Mouse (Mus musculus) skeletal muscle tissue, adult 2 months (tissue): ENCODE results near the gene Limd1.
A peak's percentile ranks its signal among the peaks of the same experiment; 100 is the strongest.
"Not testable (repeated sequence)": the region's sequence is repeated elsewhere in the genome, so short reads cannot be mapped to it uniquely, and the experiment has no call there.

Experiments used
- DNase-seq: peaks from one replicate; pipeline ENCODE4 v3.0.0-alpha.2; 2012; ENCODE audit warnings: low read depth, low spot score

The Limd1 gene

DNA sequence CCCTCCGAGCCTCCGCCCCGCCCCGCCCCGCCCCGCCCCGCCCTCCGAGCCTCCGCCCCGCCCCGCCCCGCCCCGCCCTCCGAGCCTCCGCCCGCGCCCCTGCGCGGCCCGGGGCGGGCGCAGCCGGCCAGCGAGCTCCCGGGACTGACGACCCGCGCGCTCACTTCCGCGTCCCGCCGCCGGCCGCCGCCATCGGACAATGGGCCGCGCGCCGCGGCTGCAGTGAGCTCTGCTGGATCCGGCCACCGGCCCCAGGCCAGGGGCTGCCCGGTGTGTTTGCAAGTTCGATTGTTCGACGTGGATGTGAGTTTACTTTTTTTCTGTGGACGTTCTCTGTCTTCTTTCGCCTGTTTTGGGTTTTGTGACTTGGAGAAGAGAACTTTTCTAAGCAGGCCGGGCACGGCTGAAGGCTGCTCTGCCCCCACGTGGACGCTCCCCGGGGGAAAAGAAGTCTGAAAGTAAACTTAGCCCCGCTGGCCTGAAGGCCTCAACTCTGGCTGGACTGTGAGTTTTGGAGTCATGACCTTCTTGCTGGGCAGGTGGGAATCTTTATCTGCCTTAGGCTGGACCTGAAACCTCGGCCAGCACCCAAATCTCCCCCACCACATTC is at the start of gene Limd1:
Limd1 (plus strand) TSS at position 121 of the 610 bp plus-strand sequence.
- DNase-seq, result peak; percentile 54

DNA sequence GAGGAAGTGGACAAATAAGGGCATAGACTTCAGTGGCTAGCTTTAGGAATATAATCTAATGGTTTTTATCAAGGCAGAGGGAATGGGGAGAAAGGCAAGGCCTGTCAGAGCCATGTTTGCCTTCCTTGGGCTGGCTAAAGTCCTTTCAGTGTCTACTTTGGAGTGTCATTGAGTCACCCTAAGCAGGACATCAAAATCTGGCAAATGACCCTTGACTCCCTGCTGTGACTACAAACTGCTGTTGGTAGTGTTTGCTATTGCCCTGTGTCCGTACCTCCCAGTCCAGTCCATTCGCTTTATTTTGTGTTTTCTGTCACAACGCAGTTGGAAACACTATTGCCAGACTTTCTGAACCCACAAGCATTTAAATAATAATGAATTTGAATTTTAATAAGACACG is 48.6 kb upstream of the Limd1 start:
- DNase-seq, result no peak

GRCm38 (mm10) chr9:123430973-123431372 is 47.5 kb upstream of the Limd1 start:
- no peak for DNase-seq

DNA sequence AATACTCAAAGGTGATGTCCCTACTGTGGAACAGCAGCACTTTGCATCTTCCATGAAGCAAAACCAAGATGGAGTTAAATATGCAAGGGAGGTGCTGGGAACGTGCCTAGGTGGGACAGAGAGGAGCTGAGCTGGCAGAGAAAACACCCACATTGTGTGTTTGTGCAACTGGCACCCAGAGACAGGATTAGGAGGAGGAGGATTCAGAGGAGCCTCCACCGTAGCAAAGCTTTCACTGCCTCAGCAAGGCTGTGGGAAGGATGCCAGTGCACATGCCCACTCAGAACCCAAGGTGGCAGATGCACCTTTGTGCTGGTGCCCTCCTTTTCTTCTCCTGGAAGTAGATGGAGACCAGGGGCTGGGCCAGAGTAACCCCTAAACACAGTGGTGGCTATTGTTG is 40.3 kb upstream of the Limd1 start:
- no peak for DNase-seq

GRCm38 (mm10) chr9:123440230-123441058 is 38.1 kb upstream of the Limd1 start:
- DNase-seq, result no peak

DNA sequence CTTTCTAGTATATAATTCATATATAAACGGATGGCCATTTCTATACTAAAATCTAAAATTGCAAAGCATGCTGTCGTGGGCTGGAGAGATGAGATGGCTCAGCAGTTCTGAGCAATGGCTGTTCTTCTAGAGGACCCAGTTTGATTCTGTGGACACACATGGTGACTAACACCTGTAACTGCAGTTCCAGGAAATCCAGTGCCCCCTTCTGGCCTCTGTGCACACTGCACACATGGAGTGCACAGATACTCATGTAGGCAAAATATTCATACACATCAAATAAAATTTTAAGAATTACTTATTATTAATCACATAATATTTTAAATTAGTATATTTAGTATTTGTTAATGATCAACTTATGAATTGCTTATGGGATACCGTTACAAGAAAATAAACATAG is 31.4 kb upstream of the Limd1 start:
- not testable (repeated sequence) for DNase-seq

DNA sequence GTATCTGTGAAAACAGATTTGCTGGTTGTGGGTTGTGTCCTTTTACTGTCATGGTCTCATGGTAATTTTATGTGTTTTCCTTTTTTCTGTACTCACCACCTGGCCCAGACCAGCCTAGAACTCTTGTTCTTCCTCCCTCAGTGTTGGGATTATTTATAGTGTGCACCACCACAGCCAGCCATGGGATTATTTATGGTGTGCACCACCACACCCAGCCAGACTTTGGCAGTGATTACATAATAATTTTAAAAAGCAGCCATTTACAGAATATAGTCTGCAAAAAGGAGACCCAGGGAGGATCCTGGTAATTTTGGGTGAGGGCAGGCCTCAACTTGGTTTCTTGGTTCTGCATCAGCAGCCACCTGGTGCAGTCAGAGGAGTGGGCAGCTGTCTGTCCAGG is 29.9 kb upstream of the Limd1 start:
- DNase-seq, result no peak

DNA sequence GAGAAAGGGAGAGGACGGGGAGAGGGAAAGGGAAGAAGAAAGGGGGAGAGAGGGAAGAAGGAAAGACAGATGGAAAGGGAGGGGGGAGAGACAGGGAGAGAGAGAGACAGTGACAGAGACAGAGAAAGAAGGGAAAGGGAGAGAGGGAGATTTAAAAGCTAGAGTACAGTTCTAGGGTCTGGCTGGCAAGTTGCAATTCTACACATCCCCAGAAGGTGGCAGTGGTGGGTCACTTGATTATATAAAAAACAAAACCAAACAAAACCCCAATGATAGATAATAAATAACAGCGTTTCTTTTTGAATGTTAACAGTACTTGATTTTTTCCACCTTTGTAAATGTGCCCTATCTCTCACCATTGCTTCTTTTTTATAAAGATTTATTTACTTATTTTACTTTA is 28.3 kb upstream of the Limd1 start:
- DNase-seq, result peak; percentile 30

DNA sequence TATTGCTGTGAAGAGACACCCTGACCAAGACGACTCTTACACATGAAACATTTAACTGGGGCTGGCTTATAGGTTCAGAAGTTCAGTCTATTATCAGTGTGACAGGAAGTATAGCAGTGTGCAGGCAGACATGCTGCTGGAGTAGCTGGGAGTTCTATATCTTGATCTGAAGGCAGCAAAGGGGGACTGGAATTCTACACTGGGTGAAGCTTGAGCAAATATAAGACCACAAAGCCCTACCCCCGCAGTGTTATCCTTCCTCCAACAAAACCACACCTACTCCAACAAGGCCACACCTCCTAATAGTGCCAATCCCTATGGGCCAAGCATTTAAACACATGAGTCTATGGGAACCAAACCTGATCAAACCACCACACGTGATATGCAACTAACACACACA is 26.7 kb upstream of the Limd1 start:
- no peak for DNase-seq

DNA sequence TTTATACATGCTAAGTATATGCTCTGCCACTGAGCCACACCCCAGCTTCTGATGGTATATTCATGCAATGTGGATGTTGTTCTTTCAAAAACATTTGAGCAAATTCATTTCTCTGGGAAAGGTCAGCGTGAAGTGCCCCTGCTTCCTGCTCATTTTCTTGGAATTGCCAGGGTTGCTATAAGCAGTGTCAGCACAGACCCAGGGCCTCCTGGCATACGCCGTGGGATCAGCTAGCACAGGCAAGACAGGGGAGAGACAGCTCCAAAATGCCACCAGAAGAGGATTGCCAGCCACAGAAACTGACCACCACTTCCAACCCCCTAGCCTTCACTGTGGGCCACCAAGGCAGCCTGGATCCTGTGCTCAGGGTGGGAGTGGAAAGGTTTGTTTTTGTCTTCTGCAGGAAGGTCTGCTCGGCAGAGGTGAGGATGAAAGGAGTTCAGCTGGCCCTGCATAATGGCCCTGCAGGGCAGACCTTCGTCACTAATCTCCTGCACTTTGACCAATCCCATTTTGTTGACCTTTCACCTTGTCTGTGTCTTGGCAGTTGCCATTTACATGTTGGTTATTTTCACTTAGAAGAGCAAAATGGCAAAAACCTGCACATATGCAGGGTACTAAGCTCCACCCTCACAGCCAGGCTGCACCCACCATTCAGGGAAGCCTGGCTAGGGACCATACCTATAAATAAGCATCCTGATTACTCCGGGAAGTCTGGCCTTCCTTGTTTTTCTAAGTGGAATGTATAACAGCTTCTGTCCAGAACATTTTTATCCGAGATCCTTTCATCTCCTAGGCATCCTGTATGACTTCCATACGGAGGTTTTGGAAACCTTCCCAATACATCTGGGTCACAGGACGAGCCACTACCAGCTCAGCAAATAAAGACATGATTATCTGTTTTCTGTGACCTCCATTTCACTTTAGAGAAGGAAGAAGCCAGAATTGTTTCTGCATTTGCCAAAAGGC is 21.6 kb upstream of the Limd1 start:
- no peak for DNase-seq

- DNase-seq, result no peak
Measured at GRCm38 (mm10) chr9:123457603-123458002, 20.9 kb upstream of the Limd1 start.

GRCm38 (mm10) chr9:123467141-123467620 is 11.3 kb upstream of the Limd1 start:
- DNase-seq, result no peak

DNA sequence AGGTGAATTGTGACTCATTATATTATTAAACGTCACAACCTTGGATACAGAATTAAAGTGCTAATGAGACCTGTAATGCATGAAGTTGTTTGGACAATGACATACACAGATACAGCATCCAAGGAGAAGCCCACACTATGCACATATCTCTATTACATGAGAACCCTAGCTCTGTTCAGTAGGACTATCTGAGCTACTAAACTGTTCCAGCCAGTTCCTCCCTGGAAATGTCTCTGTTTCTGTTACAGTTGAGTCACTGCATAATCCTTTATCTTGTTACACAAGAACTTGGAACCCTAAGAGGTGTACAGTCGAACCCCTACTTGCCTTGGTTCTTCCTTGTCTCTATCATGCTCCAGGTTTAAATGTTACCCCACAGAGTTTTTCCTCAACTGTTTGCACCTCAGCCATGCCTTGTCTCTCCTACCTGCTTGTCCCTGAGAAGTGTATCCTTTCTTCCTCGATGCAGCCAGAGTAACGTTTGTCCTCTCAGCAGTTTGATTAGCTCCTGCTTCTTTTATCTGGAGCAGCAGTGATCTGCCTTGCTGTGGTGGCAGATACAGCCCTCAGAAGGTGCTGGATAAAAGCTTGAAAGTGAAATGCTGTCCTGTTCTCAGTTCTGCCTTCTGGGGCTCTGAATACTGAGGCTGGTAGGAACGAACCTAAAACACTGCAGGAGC is 10.0 kb upstream of the Limd1 start:
- DNase-seq, result no peak

DNA sequence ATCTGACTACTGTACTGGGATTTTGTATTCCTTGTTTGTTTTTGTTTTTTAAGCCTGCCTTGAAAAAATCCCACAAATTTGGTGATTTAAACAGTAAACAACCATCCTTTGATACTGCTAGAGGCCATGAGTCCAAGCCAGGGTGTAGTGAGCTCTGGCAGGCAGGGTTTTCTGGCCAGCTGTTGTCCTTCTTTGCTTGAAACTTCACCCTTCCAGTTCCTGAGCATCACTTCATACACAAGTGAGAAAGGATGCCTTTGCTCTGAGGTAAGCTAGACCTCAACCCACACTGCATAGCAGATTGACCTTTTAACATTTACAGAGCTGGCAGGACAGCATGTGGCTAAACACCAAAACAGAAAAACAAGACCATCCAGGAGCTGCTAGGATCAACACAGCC is 9.4 kb upstream of the Limd1 start:
- no peak for DNase-seq

GRCm38 (mm10) chr9:123473377-123473776 is 5.1 kb upstream of the Limd1 start:
- DNase-seq, result no peak

DNA sequence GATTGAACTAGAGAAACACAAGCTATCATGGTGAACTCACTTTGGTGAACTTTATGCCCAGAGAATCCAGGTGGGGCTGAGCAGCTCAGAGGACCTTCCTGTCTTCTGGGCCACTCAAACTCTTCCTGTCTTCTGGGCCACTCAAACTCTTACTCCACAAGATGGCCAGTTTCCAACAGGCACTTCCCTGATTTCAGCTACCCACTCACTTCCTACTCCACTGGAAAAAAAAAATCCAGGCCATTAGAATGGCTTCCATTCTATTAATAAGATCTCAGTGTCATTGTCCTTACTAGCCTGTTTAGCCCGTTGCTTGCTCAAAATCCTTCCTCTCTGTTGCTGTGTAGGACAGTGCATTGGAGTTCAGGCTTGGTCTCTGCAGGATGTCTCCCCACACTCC is 2.9 kb upstream of the Limd1 start:
- no peak for DNase-seq

DNA sequence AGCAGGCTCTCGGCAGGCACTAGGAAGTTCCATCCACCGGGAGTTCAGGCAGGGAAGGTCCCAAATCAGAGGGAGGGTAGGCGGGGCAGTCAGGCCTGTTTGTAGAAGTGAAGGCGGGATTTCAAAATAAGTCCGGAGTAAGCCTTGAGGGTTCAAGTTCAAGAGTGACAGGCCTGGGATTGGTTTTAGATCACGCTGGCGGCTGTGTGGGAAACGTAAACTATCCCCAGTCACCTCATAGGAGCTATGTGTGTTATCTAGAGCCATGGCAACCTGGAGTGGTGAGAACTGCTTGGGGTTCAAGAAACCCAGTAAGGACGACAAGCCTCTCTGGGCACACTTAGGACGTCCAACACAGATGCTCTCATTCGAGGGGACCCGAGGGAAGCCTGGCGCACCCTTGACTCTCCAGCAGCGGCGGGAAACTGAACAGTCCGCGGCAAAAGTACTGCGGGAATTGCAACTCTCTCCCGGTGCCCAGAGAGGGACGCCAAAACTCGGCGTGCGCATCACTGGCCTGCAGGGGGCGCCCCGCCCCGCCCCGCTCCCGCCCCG is 398 bp upstream of the Limd1 start:
- DNase-seq, result peak; percentile 62

- no peak for DNase-seq
Measured at GRCm38 (mm10) chr9:123479196-123479669, 727 bp downstream of the Limd1 start.

DNA sequence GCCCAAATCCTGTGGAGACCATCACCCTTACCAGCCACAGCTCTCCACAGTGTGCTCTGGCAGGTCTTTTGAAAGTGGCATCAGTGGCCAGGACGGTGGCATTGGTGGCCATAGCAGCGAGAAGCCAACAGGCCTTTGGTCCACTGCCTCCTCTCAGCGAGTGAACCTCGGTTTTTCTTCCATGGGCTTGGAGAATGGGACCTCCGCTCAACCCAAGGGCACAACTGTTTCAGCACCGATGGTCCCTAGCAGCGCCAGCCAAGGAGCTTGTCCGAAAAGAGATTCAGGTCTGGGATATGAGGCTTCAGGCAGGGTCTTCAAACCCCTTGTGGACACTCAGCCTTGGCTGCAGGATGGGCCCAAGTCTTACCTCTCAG is 1.4 kb downstream of the Limd1 start:
- DNase-seq, result no peak

DNA sequence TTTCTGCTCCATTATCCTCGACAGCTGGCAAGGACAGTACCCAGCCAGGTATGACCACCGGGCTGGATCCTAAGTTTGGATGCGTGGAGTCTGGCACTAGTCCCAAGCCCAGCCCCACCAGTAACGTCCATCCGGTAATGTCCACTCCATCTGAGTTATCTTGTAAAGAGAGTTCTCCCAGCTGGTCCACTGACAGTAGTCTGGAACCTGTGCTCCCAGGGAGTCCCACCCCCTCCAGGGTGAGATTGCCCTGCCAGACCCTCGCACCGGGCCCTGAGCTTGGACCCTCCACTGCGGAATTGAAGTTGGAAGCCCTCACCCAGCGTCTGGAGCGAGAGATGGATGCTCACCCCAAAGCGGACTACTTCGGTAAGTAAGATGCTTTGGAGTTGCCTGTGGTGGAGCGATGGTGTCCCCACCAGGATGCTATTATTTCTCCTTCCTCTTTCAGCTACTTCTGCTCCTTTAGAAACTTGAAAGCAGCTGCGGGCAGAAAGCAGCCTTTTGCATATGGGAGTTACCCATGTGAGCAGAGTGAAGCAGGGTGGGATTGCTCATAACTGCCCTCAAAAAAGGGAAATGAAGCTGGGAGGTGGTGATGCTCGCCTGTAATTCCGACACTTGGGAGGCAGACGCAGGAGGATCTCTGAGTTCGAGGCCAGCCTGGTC is 1.9 kb downstream of the Limd1 start:
- DNase-seq, result no peak
